Comparison of ENCODE assay signal across 10 mouse cellular contexts in genomic region chr5:100919069-100919468, GRCm38 (mm10).
DNase-seq lines count a peak whose midpoint lies in the region; ATAC-seq and TF ChIP-seq lines count a peak whose summit lies in the region.
"Had no signal": no experiment of that assay in that cellular context is flagged by ENCODE, and none has a peak within 500 bp of the region (broad histone marks: within the 10 kb centered on the region; RNA-seq: fewer than 3 reads in every experiment).

No protein-coding gene starts in this region.

- no peak for TF ChIP-seq POLR2A in thymus, adult 2 months (IDR thresholded peaks at IDR 0.05; ENCODE audit: control insufficient read depth, extremely low read depth, insufficient read depth, low read length, poor library complexity)

- peak; percentile 31 to 59; a peak in 1 of 4 replicates for ATAC-seq in hematopoietic stem cell, adult 5-6 weeks (replicated peaks in 1 of 2; ENCODE audit: insufficient read depth in 1 of 2, low FRiP score in 2 of 2, low TSS enrichment in 1 of 2, low read depth in 1 of 2, poor library complexity in 2 of 2, severe bottlenecking in 2 of 2)
- no peak for ATAC-seq in lung, embryonic 15.5 days (ENCODE audit: borderline replicate concordance, extremely low read depth, low FRiP score, low TSS enrichment)

- no peak overlapping the region for H3K27ac ChIP-seq in thymus, adult 2 months (ENCODE audit: control insufficient read depth, insufficient read depth, low read length)
- H3K27ac ChIP-seq in lung, embryonic 15.5 days = no peak overlapping the region
- H3K27ac ChIP-seq: limb, embryonic 13.5 days; stomach, embryonic 15.5 days had no signal

- WGBS in thymus, adult 2 months = 20% methylated on average over 9 of the region's 9 CpGs
- 14% methylated on average over 9 of the region's 9 CpGs for WGBS in lung, embryonic 15.5 days

- H3K9ac ChIP-seq in lung, embryonic 15.5 days = no peak overlapping the region
- H3K9ac ChIP-seq: limb, embryonic 13.5 days; stomach, embryonic 15.5 days had no signal

- H3K36me3 ChIP-seq in thymus, adult 2 months (ENCODE audit: control insufficient read depth, insufficient read depth, low read length) = no peaks in the 10 kb centered on the region
- H3K36me3 ChIP-seq in lung, embryonic 15.5 days = no peaks in the 10 kb centered on the region
- H3K36me3 ChIP-seq: limb, embryonic 13.5 days; stomach, embryonic 15.5 days had no signal

- no peaks in the 10 kb centered on the region for H3K9me3 ChIP-seq in lung, embryonic 15.5 days
- H3K9me3 ChIP-seq: limb, embryonic 13.5 days; stomach, embryonic 15.5 days had no signal

- H3K4me2 ChIP-seq in lung, embryonic 15.5 days = 0 out of 2 replicates have a peak overlapping the region, but pooled peaks have one; percentile 12
- H3K4me2 ChIP-seq: limb, embryonic 13.5 days; stomach, embryonic 15.5 days had no signal

- no peaks in the 10 kb centered on the region for H3K27me3 ChIP-seq in thymus, adult 2 months (ENCODE audit: control insufficient read depth, insufficient read depth, low read length)
- H3K27me3 ChIP-seq in lung, embryonic 15.5 days = peaks cover 13% of the 10 kb centered on the region; the same call in 1 of the 2 replicates
- H3K27me3 ChIP-seq: stomach, embryonic 15.5 days had no signal

- H3K4me3 ChIP-seq in thymus, adult 2 months (ENCODE audit: control insufficient read depth, insufficient read depth, low read length) = no peak overlapping the region
- no peak overlapping the region for H3K4me3 ChIP-seq in lung, embryonic 15.5 days
- H3K4me3 ChIP-seq: limb, embryonic 13.5 days; stomach, embryonic 15.5 days had no signal

- TF ChIP-seq CTCF in thymus, adult 2 months (IDR thresholded peaks at IDR 0.05; ENCODE audit: borderline replicate concordance, control insufficient read depth, extremely low read depth, insufficient read depth, low read length, poor library complexity) = no peak

- peak; percentile 52 for DNase-seq in gastrocnemius, adult 18-20 months (ENCODE audit: low spot score)
- DNase-seq in gastrocnemius, adult 8-10 months (ENCODE audit: low spot score in 2 of 2) = no peak
- DNase-seq in thymus, adult 2 months = peak; percentile 59
- no peak for DNase-seq in thymus, adult 18-20 months
- DNase-seq in cerebellum, postnatal 25 days = peak; percentile 20 to 60
- DNase-seq in thymus, postnatal 14 days = peak; percentile 59

- 0 out of 2 replicates have a peak, but pooled peaks cover 2% of the 10 kb centered on the region for H3K4me1 ChIP-seq in thymus, adult 2 months (replicated peaks; ENCODE audit: control insufficient read depth, insufficient read depth, low read length)
- no peaks in the 10 kb centered on the region for H3K4me1 ChIP-seq in lung, embryonic 15.5 days
- H3K4me1 ChIP-seq: limb, embryonic 13.5 days; stomach, embryonic 15.5 days had no signal

Comparison
In these comparisons a context has a peak if more than half of its experiments do, and no peak if none do; other contexts are left out.
1. DNase-seq: peak in gastrocnemius, adult 18-20 months (single experiment), thymus, adult 2 months (single experiment), cerebellum, postnatal 25 days (2 of 2) and thymus, postnatal 14 days (single experiment); none in gastrocnemius, adult 8-10 months (0 of 2) and thymus, adult 18-20 months (0 of 2).